Mouse (Mus musculus): Measurements from ENCODE around the gene Hoxd8. TPM values are rescaled to one million over a fixed set of nuclear protein-coding genes. Genes with fewer than 3 reads are reported as not detected.

Gene Hoxd8
- polyA plus RNA-seq, 1 experiment from 2014 or later: 3.1 TPM

DNA sequence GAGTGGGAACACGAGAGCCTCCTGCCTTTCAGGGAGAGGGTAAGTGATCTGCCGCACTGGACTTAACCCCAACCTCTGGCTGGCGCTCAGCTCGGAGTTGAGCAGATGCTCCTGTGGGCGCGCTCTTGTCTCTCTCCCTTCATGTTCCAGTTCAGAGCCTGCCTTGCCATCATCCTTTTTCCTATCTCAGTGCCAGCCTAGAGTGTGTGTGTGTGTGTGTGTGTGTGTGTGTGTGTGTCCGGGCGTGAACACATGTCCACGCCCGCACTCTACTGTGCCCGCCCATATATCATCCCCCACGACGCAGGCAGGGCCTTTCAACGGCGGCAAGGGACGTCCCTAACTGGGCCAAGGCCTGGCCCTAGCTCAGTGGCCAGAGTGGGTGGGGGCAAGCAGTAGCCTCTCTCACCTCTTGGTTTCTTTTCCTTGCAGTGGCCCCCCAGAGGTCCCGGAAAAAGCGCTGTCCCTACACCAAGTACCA lies 20.9 kb upstream of the Hoxd8 start:
- Histone ChIP-seq H3K9ac (ENCODE audit: low read depth, low read length) (no peak overlapping the region), H3K9me3 (ENCODE audit: control insufficient read depth, low read length) (no peaks in the 10 kb centered on the region), H3K4me1 (ENCODE audit: control insufficient read depth, insufficient read depth, low read length) (peaks cover 12% of the 10 kb centered on the region), H3K4me3 (ENCODE audit: low read length) (peak overlapping the region; percentile 34), H3K27me3 (replicated peaks; ENCODE audit: control insufficient read depth, insufficient read depth, low read length) (peaks cover 87% of the 10 kb centered on the region), H3K4me2 (ENCODE audit: low read depth, low read length) (no peak overlapping the region), H3K27ac (ENCODE audit: low read length) (no peak overlapping the region), H3K36me3 (ENCODE audit: control insufficient read depth, insufficient read depth, low read length) (no peaks in the 10 kb centered on the region)
- 3% methylated on average over 18 of the region's 18 CpGs for WGBS
- ATAC-seq: peak; percentile 31; the same call in 1 of the 2 replicates

GRCm38 (mm10) chr2:74684106-74684505 lies 20.3 kb upstream of the Hoxd8 start:
- no peaks in the 10 kb centered on the region for H3K36me3 ChIP-seq (ENCODE audit: control insufficient read depth, insufficient read depth, low read length)
- ATAC-seq: no peak
- no peak overlapping the region for H3K4me2 ChIP-seq (ENCODE audit: low read depth, low read length)
- H3K9ac ChIP-seq (ENCODE audit: low read depth, low read length): no peak overlapping the region
- H3K4me1 ChIP-seq (ENCODE audit: control insufficient read depth, insufficient read depth, low read length): peaks cover 12% of the 10 kb centered on the region
- H3K27ac ChIP-seq (ENCODE audit: low read length): no peak overlapping the region
- no peaks in the 10 kb centered on the region for H3K9me3 ChIP-seq (ENCODE audit: control insufficient read depth, low read length)
- peak overlapping the region; percentile 19 for H3K4me3 ChIP-seq (ENCODE audit: low read length)
- peaks cover 87% of the 10 kb centered on the region for H3K27me3 ChIP-seq (replicated peaks; ENCODE audit: control insufficient read depth, insufficient read depth, low read length)
- 2% methylated on average over 12 of the region's 12 CpGs for WGBS

- 11% methylated on average over 4 of the region's 4 CpGs for WGBS
- Histone ChIP-seq H3K4me2 (ENCODE audit: low read depth, low read length) (no peak overlapping the region), H3K4me3 (ENCODE audit: low read length) (no peak overlapping the region), H3K27ac (ENCODE audit: low read length) (no peak overlapping the region), H3K9me3 (ENCODE audit: control insufficient read depth, low read length) (no peaks in the 10 kb centered on the region), H3K4me1 (ENCODE audit: control insufficient read depth, insufficient read depth, low read length) (peaks cover 12% of the 10 kb centered on the region), H3K36me3 (ENCODE audit: control insufficient read depth, insufficient read depth, low read length) (no peaks in the 10 kb centered on the region), H3K27me3 (replicated peaks; ENCODE audit: control insufficient read depth, insufficient read depth, low read length) (peaks cover 87% of the 10 kb centered on the region), H3K9ac (ENCODE audit: low read depth, low read length) (no peak overlapping the region)
- ATAC-seq: no peak
Measured at GRCm38 (mm10) chr2:74685059-74685603, 19.3 kb upstream of the Hoxd8 start.

GRCm38 (mm10) chr2:74686301-74686987 lies 18.0 kb upstream of the Hoxd8 start:
- no peaks in the 10 kb centered on the region for H3K36me3 ChIP-seq (ENCODE audit: control insufficient read depth, insufficient read depth, low read length)
- peak overlapping the region; percentile 5; the same call in 1 of the 2 replicates for H3K4me3 ChIP-seq (ENCODE audit: low read length)
- no peak for ATAC-seq
- H3K4me1 ChIP-seq (ENCODE audit: control insufficient read depth, insufficient read depth, low read length): peaks cover 12% of the 10 kb centered on the region
- H3K27ac ChIP-seq (ENCODE audit: low read length): no peak overlapping the region
- H3K9me3 ChIP-seq (ENCODE audit: control insufficient read depth, low read length): no peaks in the 10 kb centered on the region
- H3K4me2 ChIP-seq (ENCODE audit: low read depth, low read length): no peak overlapping the region
- 5% methylated on average over 17 of the region's 17 CpGs for WGBS
- H3K9ac ChIP-seq (ENCODE audit: low read depth, low read length): no peak overlapping the region
- peaks cover 81% of the 10 kb centered on the region for H3K27me3 ChIP-seq (replicated peaks; ENCODE audit: control insufficient read depth, insufficient read depth, low read length)

- H3K4me3 ChIP-seq (ENCODE audit: low read length): peak overlapping the region; percentile 26; the same call in 1 of the 2 replicates
- peak overlapping the region; percentile 30; the same call in 1 of the 2 replicates for H3K9ac ChIP-seq (ENCODE audit: low read depth, low read length)
- no peak overlapping the region for H3K27ac ChIP-seq (ENCODE audit: low read length)
Measured at GRCm38 (mm10) chr2:74686988-74687697, 17.3 kb upstream of the Hoxd8 start.

DNA sequence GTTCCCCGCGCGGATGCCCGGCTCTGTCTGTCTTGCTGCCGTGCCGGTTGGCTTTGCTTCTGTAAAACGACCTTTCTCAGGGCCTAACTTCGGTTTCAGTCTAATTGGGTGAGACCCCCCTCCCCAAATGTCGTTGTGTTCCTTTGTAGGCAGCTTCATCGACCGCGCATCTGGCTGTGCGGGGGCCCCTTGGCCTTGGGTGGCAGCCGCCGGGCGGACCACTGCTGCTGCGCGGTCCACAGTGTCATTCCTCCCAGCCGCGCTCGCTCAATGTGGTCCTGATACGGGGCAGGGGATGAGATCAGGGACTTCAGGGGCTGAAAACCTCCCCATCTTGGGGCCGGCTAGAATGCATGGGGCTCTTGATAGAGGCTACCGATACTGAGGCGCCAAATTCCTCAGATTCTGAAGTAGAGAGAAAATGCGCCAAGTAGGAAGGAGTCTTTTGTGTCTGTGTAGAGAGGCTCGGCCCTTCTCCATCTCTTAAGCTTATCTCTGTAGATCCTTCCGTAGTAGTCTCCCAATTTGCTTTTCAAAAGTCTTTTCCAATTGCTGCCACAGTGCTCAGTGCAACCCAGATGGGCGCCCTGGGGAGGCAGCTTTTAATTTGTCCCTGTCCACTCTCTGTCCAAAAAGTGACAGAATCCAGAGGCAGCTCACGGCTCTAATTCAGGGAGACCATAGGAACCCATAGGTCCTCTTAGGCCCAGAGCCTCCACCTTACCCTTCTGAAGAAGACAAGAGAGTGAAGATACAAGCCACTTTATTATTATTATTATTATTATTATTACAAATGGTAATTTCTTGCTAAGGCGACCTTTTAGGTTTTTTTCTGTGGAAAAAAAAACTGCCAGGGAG lies 16.5 kb upstream of the Hoxd8 start:
- Histone ChIP-seq H3K36me3 (ENCODE audit: control insufficient read depth, insufficient read depth, low read length) (no peaks in the 10 kb centered on the region), H3K4me3 (ENCODE audit: low read length) (peak overlapping the region; percentile 26; the same call in 1 of the 2 replicates), H3K4me2 (ENCODE audit: low read depth, low read length) (0 out of 2 replicates have a peak overlapping the region, but pooled peaks have one; percentile 5), H3K27me3 (replicated peaks; ENCODE audit: control insufficient read depth, insufficient read depth, low read length) (peaks cover 81% of the 10 kb centered on the region), H3K27ac (ENCODE audit: low read length) (no peak overlapping the region), H3K4me1 (ENCODE audit: control insufficient read depth, insufficient read depth, low read length) (peaks cover under 1% of the 10 kb centered on the region; the same call in 1 of the 2 replicates), H3K9me3 (ENCODE audit: control insufficient read depth, low read length) (no peaks in the 10 kb centered on the region), H3K9ac (ENCODE audit: low read depth, low read length) (0 out of 2 replicates have a peak overlapping the region, but pooled peaks have one; percentile 30)
- ATAC-seq: no peak
- WGBS: 4% methylated on average over 31 of the region's 31 CpGs

More at GRCm38 (mm10) chr2:74686988-74687697, 17.3 kb upstream of the Hoxd8 start:
- H3K36me3 ChIP-seq (ENCODE audit: control insufficient read depth, insufficient read depth, low read length): no peaks in the 10 kb centered on the region
- no peak for ATAC-seq
- H3K4me1 ChIP-seq (ENCODE audit: control insufficient read depth, insufficient read depth, low read length): peaks cover 8% of the 10 kb centered on the region
- 0 out of 2 replicates have a peak overlapping the region, but pooled peaks have one; percentile 5 for H3K4me2 ChIP-seq (ENCODE audit: low read depth, low read length)
- no peaks in the 10 kb centered on the region for H3K9me3 ChIP-seq (ENCODE audit: control insufficient read depth, low read length)
- 1% methylated on average over 27 of the region's 27 CpGs for WGBS
- H3K27me3 ChIP-seq (replicated peaks; ENCODE audit: control insufficient read depth, insufficient read depth, low read length): peaks cover 81% of the 10 kb centered on the region

GRCm38 (mm10) chr2:74688795-74689573 lies 15.4 kb upstream of the Hoxd8 start:
- Histone ChIP-seq H3K27ac (ENCODE audit: low read length) (no peak overlapping the region), H3K36me3 (ENCODE audit: control insufficient read depth, insufficient read depth, low read length) (no peaks in the 10 kb centered on the region), H3K27me3 (replicated peaks; ENCODE audit: control insufficient read depth, insufficient read depth, low read length) (peaks cover 81% of the 10 kb centered on the region), H3K4me3 (ENCODE audit: low read length) (no peak overlapping the region), H3K4me2 (ENCODE audit: low read depth, low read length) (no peak overlapping the region), H3K9ac (ENCODE audit: low read depth, low read length) (no peak overlapping the region), H3K9me3 (ENCODE audit: control insufficient read depth, low read length) (no peaks in the 10 kb centered on the region), H3K4me1 (ENCODE audit: control insufficient read depth, insufficient read depth, low read length) (no peaks in the 10 kb centered on the region)
- 7% methylated on average over 12 of the region's 12 CpGs for WGBS
- no peak for ATAC-seq

DNA sequence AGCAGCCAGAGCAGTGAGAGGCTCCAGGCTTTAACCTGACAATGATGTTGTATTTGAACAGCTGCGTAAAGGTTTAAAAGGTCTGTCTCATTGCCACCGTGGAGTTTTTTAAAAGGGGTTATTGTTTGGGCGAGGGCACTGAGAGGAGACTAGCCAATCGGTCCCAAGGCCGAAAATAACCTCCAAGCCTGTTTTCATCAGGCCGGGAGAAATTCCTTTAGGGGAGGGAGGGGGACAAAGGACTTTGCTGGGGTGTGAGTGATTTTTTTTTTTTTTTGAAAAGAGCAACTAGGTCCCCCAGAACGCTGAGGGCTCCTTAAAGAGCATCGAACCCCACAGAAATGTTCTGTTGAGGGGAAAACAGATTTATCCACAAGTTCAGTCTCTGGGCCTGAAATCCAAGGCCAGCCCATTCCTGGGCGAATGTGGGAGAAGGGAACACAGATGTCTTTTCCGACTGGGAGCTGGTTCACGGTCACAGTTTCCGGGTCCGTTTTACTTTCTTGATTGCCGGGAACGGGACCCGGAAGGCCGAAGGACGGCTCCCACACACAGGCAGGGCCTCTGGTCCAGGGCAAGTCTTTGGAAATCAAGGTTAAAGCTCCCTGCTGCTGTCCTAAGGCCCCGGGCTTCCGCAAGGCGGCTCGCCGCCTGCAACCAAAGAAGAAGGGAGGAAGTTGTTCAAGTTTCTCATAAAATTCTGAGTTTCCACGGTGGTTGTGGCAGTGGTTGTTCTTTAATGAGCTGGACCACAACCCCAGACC lies 14.7 kb upstream of the Hoxd8 start:
- H3K36me3 ChIP-seq (ENCODE audit: control insufficient read depth, insufficient read depth, low read length): no peaks in the 10 kb centered on the region
- no peak for ATAC-seq
- H3K4me2 ChIP-seq (ENCODE audit: low read depth, low read length): peak overlapping the region; percentile 9; the same call in 1 of the 2 replicates
- peak overlapping the region; percentile 18 for H3K4me3 ChIP-seq (ENCODE audit: low read length)
- H3K27me3 ChIP-seq (replicated peaks; ENCODE audit: control insufficient read depth, insufficient read depth, low read length): peaks cover 82% of the 10 kb centered on the region
- 3% methylated on average over 24 of the region's 24 CpGs for WGBS
- no peak overlapping the region for H3K9ac ChIP-seq (ENCODE audit: low read depth, low read length)
- no peaks in the 10 kb centered on the region for H3K4me1 ChIP-seq (ENCODE audit: control insufficient read depth, insufficient read depth, low read length)
- no peaks in the 10 kb centered on the region for H3K9me3 ChIP-seq (ENCODE audit: control insufficient read depth, low read length)
- H3K27ac ChIP-seq (ENCODE audit: low read length): no peak overlapping the region

All from intestine, embryonic 16.5 days (tissue).